Mouse (Mus musculus) testis, postnatal 10 days (tissue): ENCODE results near the gene E2f3.

Experiments used
- DNase-seq: peaks from one replicate; pipeline ENCODE4 v3.0.0; 2021; ENCODE audit warnings: low spot score

E2f3 gene

GRCm38 (mm10) chr13:29916561-29916960 lies 69.3 kb downstream of the E2f3 start:
- no peak for DNase-seq

GRCm38 (mm10) chr13:29913606-29914005 lies 72.3 kb downstream of the E2f3 start:
- DNase-seq: no peak

- DNase-seq: no peak
Observed at GRCm38 (mm10) chr13:29913061-29913460, 72.8 kb downstream of the E2f3 start.

GRCm38 (mm10) chr13:29912251-29912650 lies 73.6 kb downstream of the E2f3 start:
- DNase-seq: no peak

GRCm38 (mm10) chr13:29911141-29911540 lies 74.7 kb downstream of the E2f3 start:
- DNase-seq: no peak

- no peak for DNase-seq
Observed at GRCm38 (mm10) chr13:29908431-29908830, 77.4 kb downstream of the E2f3 start.

- DNase-seq: no peak
Observed at GRCm38 (mm10) chr13:29907995-29908394, 77.9 kb downstream of the E2f3 start.

- no peak for DNase-seq
Observed at GRCm38 (mm10) chr13:29906734-29907133, 79.1 kb downstream of the E2f3 start.

GRCm38 (mm10) chr13:29903341-29903740 lies 82.5 kb downstream of the E2f3 start:
- DNase-seq: no peak

- DNase-seq: no peak
Observed at GRCm38 (mm10) chr13:29902676-29903075, 83.2 kb downstream of the E2f3 start.

- no peak for DNase-seq
Observed at GRCm38 (mm10) chr13:29901641-29902040, 84.2 kb downstream of the E2f3 start.

- DNase-seq: no peak
Observed at GRCm38 (mm10) chr13:29866780-29867179, 119.1 kb downstream of the E2f3 start.

GRCm38 (mm10) chr13:29864331-29864730 lies 121.5 kb downstream of the E2f3 start:
- DNase-seq: no peak

GRCm38 (mm10) chr13:29860087-29860486 lies 125.8 kb downstream of the E2f3 start:
- no peak for DNase-seq

GRCm38 (mm10) chr13:29857436-29857835 lies 128.4 kb downstream of the E2f3 start:
- no peak for DNase-seq
